Mouse (Mus musculus) lung, embryonic 14.5 days (tissue): ENCODE measurements around the gene Ccdc182. TPM values are rescaled to one million over a fixed set of nuclear protein-coding genes. Genes with fewer than 3 reads are reported as not detected.

Experiments used
- ATAC-seq: fragments of 200-750 bp; cut with Nextera tagmentation; 2 replicates; pipeline ENCODE4 v1.8.0; 2017; ENCODE audit warnings: mild to moderate bottlenecking, moderate TSS enrichment, moderate library complexity; ENCODE audit not compliant: insufficient read depth
- DNase-seq: peaks from one replicate; pipeline ENCODE4 v3.0.0-alpha.2; 2015
- H3K27ac ChIP-seq: fragments of 300-500 bp; sonication (generic); 2 replicates; pipeline ENCODE4 v1.5.1; 2014; ENCODE audit warnings: low read depth, mild to moderate bottlenecking, moderate library complexity
- H3K27me3 ChIP-seq: fragments of 300-500 bp; sonication (generic); 2 replicates; pipeline ENCODE4 v1.6.1; 2014; ENCODE audit warnings: low read length, control low read depth; ENCODE audit not compliant: insufficient read depth
- H3K36me3 ChIP-seq: fragments of 300-500 bp; sonication (generic); 2 replicates; pipeline ENCODE4 v1.6.1; 2014; ENCODE audit warnings: control low read depth; ENCODE audit not compliant: insufficient read depth
- H3K4me1 ChIP-seq: fragments of 300-500 bp; sonication (generic); 2 replicates; pipeline ENCODE4 v1.6.1; 2014; ENCODE audit warnings: antibody characterized with exemption, control low read depth; ENCODE audit not compliant: insufficient read depth
- H3K4me2 ChIP-seq: fragments of 300-500 bp; sonication (generic); 2 replicates; pipeline ENCODE4 v1.6.1; 2014; ENCODE audit warnings: mild to moderate bottlenecking
- H3K4me3 ChIP-seq: fragments of 300-500 bp; sonication (generic); 2 replicates; pipeline ENCODE4 v1.5.1; 2014; ENCODE audit warnings: low read depth, low read length
- H3K9ac ChIP-seq: fragments of 300-500 bp; sonication (generic); 2 replicates; pipeline ENCODE4 v1.6.1; 2014
- H3K9me3 ChIP-seq: fragments of 300-500 bp; sonication (generic); 2 replicates; pipeline ENCODE4 v1.6.1; 2016; ENCODE audit warnings: low read depth, low read length, control low read depth
- CTCF ChIP-seq: IDR thresholded peaks from 2 replicates; pipeline ENCODE4 v1.5.1; 2016; ENCODE audit warnings: antibody characterized with exemption, low read depth
- WGBS: fragments of 180-500 bp; shearing (Covaris S2); extraction: QIAGEN DNeasy Blood & Tissue Kit; methylation state at CpG from one replicate; pipeline ENCODE4 v1.1.7; 2014; 5-methylcytosine and 5-hydroxymethylcytosine counted together
- polyA plus RNA-seq: library from polyadenylated mRNA; unstranded; fragments of >200 nt; fragmentation: Nextera tagmentation; extraction: Ambion mirVana; gene quantifications from 2 replicates; pipeline ENCODE4 v1.2.1, GENCODE M21; 2014

Ccdc182 gene
- polyA plus RNA-seq, 1 experiment from 2014 or later = not detected

- no peak overlapping the region for H3K4me2 ChIP-seq
- no peaks in the 10 kb centered on the region for H3K4me1 ChIP-seq
- no peaks in the 10 kb centered on the region for H3K9me3 ChIP-seq
- no peak for ATAC-seq
- WGBS = 79% methylated on average over 14 of the region's 14 CpGs
- TF ChIP-seq CTCF = peak; percentile 49
- no peak overlapping the region for H3K4me3 ChIP-seq
- DNase-seq = no peak
- H3K27ac ChIP-seq = no peak overlapping the region; the same call in 1 of the 2 replicates
- H3K27me3 ChIP-seq = no peaks in the 10 kb centered on the region
- H3K36me3 ChIP-seq = no peaks in the 10 kb centered on the region
- no peak overlapping the region for H3K9ac ChIP-seq
Observed at GRCm38 (mm10) chr11:88307616-88308543, 14.0 kb downstream of the Ccdc182 start.

- TF ChIP-seq CTCF = no peak
- 0 out of 2 replicates have a peak, but pooled peaks cover 3% of the 10 kb centered on the region for H3K4me1 ChIP-seq
- H3K36me3 ChIP-seq = no peaks in the 10 kb centered on the region
- no peak for ATAC-seq
- WGBS = 55% methylated on average over 10 of the region's 10 CpGs
- no peaks in the 10 kb centered on the region for H3K27me3 ChIP-seq
- H3K4me3 ChIP-seq = no peak overlapping the region
- no peak overlapping the region for H3K9ac ChIP-seq
- no peak for DNase-seq
- no peak overlapping the region for H3K27ac ChIP-seq
- no peaks in the 10 kb centered on the region for H3K9me3 ChIP-seq
- no peak overlapping the region for H3K4me2 ChIP-seq
Observed at GRCm38 (mm10) chr11:88309059-88309700, 15.3 kb downstream of the Ccdc182 start.

- Histone ChIP-seq H3K27ac (no peak overlapping the region), H3K9ac (no peak overlapping the region), H3K9me3 (no peaks in the 10 kb centered on the region), H3K27me3 (no peaks in the 10 kb centered on the region), H3K4me2 (no peak overlapping the region), H3K36me3 (no peaks in the 10 kb centered on the region), H3K4me3 (no peak overlapping the region), H3K4me1 (peaks cover 8% of the 10 kb centered on the region; the same call in 1 of the 2 replicates)
- TF ChIP-seq CTCF = no peak
- DNase-seq (no peak), ATAC-seq (no peak)
- WGBS = 74% methylated on average over 6 of the region's 6 CpGs
Observed at GRCm38 (mm10) chr11:88310773-88311172, 16.9 kb downstream of the Ccdc182 start.

- Histone ChIP-seq H3K4me2 (no peak overlapping the region), H3K36me3 (no peaks in the 10 kb centered on the region), H3K4me1 (peaks cover 9% of the 10 kb centered on the region; the same call in 1 of the 2 replicates), H3K27me3 (no peaks in the 10 kb centered on the region), H3K9ac (no peak overlapping the region), H3K9me3 (no peaks in the 10 kb centered on the region), H3K27ac (no peak overlapping the region), H3K4me3 (no peak overlapping the region)
- 70% methylated on average over 7 of the region's 7 CpGs for WGBS
- DNase-seq (no peak), ATAC-seq (no peak)
- no peak for TF ChIP-seq CTCF
Observed at GRCm38 (mm10) chr11:88311606-88312005, 17.7 kb downstream of the Ccdc182 start.

GRCm38 (mm10) chr11:88313512-88313911, 19.7 kb downstream of the Ccdc182 start:
- Histone ChIP-seq H3K27me3 (no peaks in the 10 kb centered on the region), H3K4me3 (no peak overlapping the region), H3K9me3 (no peaks in the 10 kb centered on the region), H3K9ac (no peak overlapping the region), H3K4me1 (peaks cover 9% of the 10 kb centered on the region; the same call in 1 of the 2 replicates), H3K4me2 (no peak overlapping the region), H3K36me3 (no peaks in the 10 kb centered on the region), H3K27ac (no peak overlapping the region)
- ATAC-seq (0 out of 2 replicates have a peak, but pooled peaks have one; percentile 28), DNase-seq (peak; percentile 59)
- TF ChIP-seq CTCF = no peak
- WGBS = 7% methylated on average over 8 of the region's 8 CpGs

- H3K9me3 ChIP-seq = no peaks in the 10 kb centered on the region
- DNase-seq = peak; percentile 32
- 35% methylated on average over 6 of the region's 6 CpGs for WGBS
Observed at GRCm38 (mm10) chr11:88314471-88314870, 20.6 kb downstream of the Ccdc182 start.

GRCm38 (mm10) chr11:88315393-88315792, 21.5 kb downstream of the Ccdc182 start:
- Histone ChIP-seq H3K27ac (no peak overlapping the region), H3K4me1 (peaks cover 14% of the 10 kb centered on the region; the same call in 1 of the 2 replicates), H3K9me3 (no peaks in the 10 kb centered on the region), H3K36me3 (no peaks in the 10 kb centered on the region), H3K4me3 (no peak overlapping the region), H3K27me3 (no peaks in the 10 kb centered on the region), H3K9ac (no peak overlapping the region), H3K4me2 (no peak overlapping the region)
- DNase-seq (no peak), ATAC-seq (no peak)
- 71% methylated on average over 5 of the region's 5 CpGs for WGBS
- TF ChIP-seq CTCF = no peak

More at GRCm38 (mm10) chr11:88314471-88314870, 20.6 kb downstream of the Ccdc182 start:
- ATAC-seq = no peak
- Histone ChIP-seq H3K4me2 (no peak overlapping the region), H3K27ac (no peak overlapping the region), H3K4me1 (peaks cover 14% of the 10 kb centered on the region; the same call in 1 of the 2 replicates), H3K36me3 (no peaks in the 10 kb centered on the region), H3K4me3 (no peak overlapping the region), H3K9ac (no peak overlapping the region), H3K27me3 (no peaks in the 10 kb centered on the region)
- no peak for TF ChIP-seq CTCF
